Mouse (Mus musculus) mammary gland, adult 2 months (tissue): ENCODE data around the gene Gm6882. TPM values are rescaled to one million over a fixed set of nuclear protein-coding genes. Genes with fewer than 3 reads are reported as not detected.

Experiments
- polyA plus RNA-seq: library from polyadenylated mRNA; depleted of rRNA; stranded (reverse); fragments of >200 nt; gene quantifications from 2 replicates; pipeline ENCODE4 v1.2.3, GENCODE M21; 2012; ENCODE audit warnings: low replicate concordance; rRNA removed

Gm6882 gene
- polyA plus RNA-seq: not detected in 2 replicates

DNA sequence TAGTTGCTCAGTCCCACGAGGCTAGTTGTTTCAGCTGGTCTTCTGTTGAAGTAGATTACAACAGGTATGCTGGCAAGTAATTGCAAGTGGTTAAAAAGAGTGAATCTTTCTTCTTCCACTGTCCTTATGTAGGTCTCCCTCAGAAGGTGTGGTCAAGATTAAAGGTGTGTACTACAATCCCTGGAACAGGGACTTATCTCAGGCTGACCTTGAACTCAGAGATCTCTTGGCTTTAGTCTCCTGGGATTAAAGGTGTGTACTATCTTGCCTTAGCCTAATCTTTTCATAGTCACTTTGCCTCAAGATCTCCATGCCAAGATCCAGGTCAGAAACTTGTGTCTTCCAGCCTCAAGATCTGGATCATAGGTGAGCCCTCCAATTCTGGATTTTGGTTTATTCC is at the start of gene Gm6882:
TSS of gene Gm6882 (minus strand) at position 101 of the 400 bp plus-strand sequence.

Other genes with a start within 250 kb of the Gm6882 start
- not detected in 2 replicates for gene Gm5157, start 242.3 kb downstream of the Gm6882 start, polyA plus RNA-seq
- not detected in 2 replicates for gene Vmn1r124, start 172.1 kb downstream of the Gm6882 start, polyA plus RNA-seq
- not detected in 2 replicates for gene Vmn1r125, start 160.6 kb downstream of the Gm6882 start, polyA plus RNA-seq
- not detected in 2 replicates for gene Vmn1r126, start 131.3 kb downstream of the Gm6882 start, polyA plus RNA-seq
- not detected in 2 replicates for gene Vmn1r127, start 112.9 kb downstream of the Gm6882 start, polyA plus RNA-seq
- gene Vmn1r128, start 83.4 kb downstream of the Gm6882 start, polyA plus RNA-seq: not detected in 2 replicates
- not detected in 2 replicates for gene Vmn1r129, start 71.5 kb downstream of the Gm6882 start, polyA plus RNA-seq
- not detected in 2 replicates for gene Vmn1r130, start 79.0 kb upstream of the Gm6882 start, polyA plus RNA-seq
- not detected in 2 replicates for gene Vmn1r131, start 113.3 kb upstream of the Gm6882 start, polyA plus RNA-seq
- gene Vmn1r132, start 181.3 kb upstream of the Gm6882 start, polyA plus RNA-seq: not detected in 2 replicates